Mouse (Mus musculus) neural tube, embryonic 15.5 days (tissue): Measurements from ENCODE around the gene Pycard. TPM values are rescaled to one million over a fixed set of nuclear protein-coding genes. Genes with fewer than 3 reads are reported as not detected.
"Not testable (repeated sequence)": the region's sequence is repeated elsewhere in the genome, so short reads cannot be mapped to it uniquely, and the experiment has no call there.

Experiments
- ATAC-seq: fragments of 200-750 bp; cut with Nextera tagmentation; 2 replicates; pipeline ENCODE4 v1.8.0; 2017; ENCODE audit warnings: mild to moderate bottlenecking, moderate TSS enrichment, moderate library complexity; ENCODE audit not compliant: low FRiP score
- H3K27ac ChIP-seq: fragments of 300-500 bp; sonication (generic); replicated peaks from 2 replicates; pipeline ENCODE4 v1.5.1; 2015; ENCODE audit warnings: mild to moderate bottlenecking, inconsistent platforms
- H3K27me3 ChIP-seq: fragments of 300-500 bp; sonication (generic); replicated peaks from 2 replicates; pipeline ENCODE4 v1.6.1; 2015; ENCODE audit warnings: inconsistent platforms
- H3K36me3 ChIP-seq: fragments of 300-500 bp; sonication (generic); 2 replicates; pipeline ENCODE4 v1.6.1; 2015; ENCODE audit warnings: inconsistent platforms
- H3K4me1 ChIP-seq: fragments of 300-500 bp; sonication (generic); 2 replicates; pipeline ENCODE4 v1.6.1; 2015; ENCODE audit warnings: inconsistent platforms
- H3K4me2 ChIP-seq: fragments of 300-500 bp; sonication (generic); 2 replicates; pipeline ENCODE4 v1.6.1; 2015; ENCODE audit warnings: inconsistent platforms, mild to moderate bottlenecking, moderate library complexity
- H3K4me3 ChIP-seq: fragments of 300-500 bp; sonication (generic); replicated peaks from 2 replicates; pipeline ENCODE4 v1.5.1; 2015; ENCODE audit warnings: mild to moderate bottlenecking, inconsistent platforms
- H3K9ac ChIP-seq: fragments of 300-500 bp; sonication (generic); replicated peaks from 2 replicates; pipeline ENCODE4 v1.6.1; 2015; ENCODE audit warnings: mild to moderate bottlenecking, inconsistent platforms
- H3K9me3 ChIP-seq: fragments of 300-500 bp; sonication (generic); replicated peaks from 2 replicates; pipeline ENCODE4 v1.6.1; 2016; ENCODE audit warnings: inconsistent platforms
- WGBS: fragments of 180-500 bp; shearing (Covaris S2); methylation state at CpG from one replicate; pipeline ENCODE4 v1.1.7; 2015; ENCODE audit warnings: mixed read lengths; 5-methylcytosine and 5-hydroxymethylcytosine counted together
- polyA plus RNA-seq: library from polyadenylated mRNA; unstranded; fragments of >200 nt; fragmentation: Nextera tagmentation; extraction: Ambion mirVana; gene quantifications from 2 replicates; pipeline ENCODE4 v1.2.1, GENCODE M21; 2015

The Pycard gene
- polyA plus RNA-seq, 1 experiment from 2014 or later: 8.0 TPM

DNA sequence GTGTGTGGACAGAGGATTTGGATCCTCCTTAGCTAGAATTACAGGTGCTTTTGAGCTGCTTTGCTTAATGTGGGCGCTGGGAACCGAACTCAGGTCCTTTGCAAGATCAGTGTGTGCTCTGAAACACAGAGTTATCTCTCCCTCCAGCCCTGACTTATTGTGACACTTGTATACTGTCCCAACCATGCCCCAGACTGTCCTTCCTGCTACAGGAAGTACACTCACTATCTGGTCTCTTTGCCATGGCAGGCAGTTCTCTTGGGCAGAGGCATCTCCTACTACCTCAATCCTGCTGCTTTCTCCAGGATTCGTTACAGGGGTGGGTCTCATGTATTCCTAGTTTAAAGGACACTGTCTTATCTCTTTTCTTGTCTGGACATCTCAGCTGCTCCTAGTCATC is 24.6 kb upstream of the Pycard start:
- H3K9ac ChIP-seq: no peak overlapping the region
- no peak for ATAC-seq

GRCm38 (mm10) chr7:128016650-128017049 is 23.0 kb upstream of the Pycard start:
- Histone ChIP-seq H3K4me1 (no peaks in the 10 kb centered on the region), H3K27ac (no peak overlapping the region), H3K4me3 (no peak overlapping the region), H3K9ac (no peak overlapping the region), H3K36me3 (no peaks in the 10 kb centered on the region), H3K4me2 (no peak overlapping the region), H3K27me3 (no peaks in the 10 kb centered on the region), H3K9me3 (no peaks in the 10 kb centered on the region)
- no peak for ATAC-seq
- 90% methylated on average over 6 of the region's 6 CpGs for WGBS

More for the DNA sequence above, 24.6 kb upstream of the Pycard start:
- Histone ChIP-seq H3K4me1 (no peaks in the 10 kb centered on the region), H3K4me2 (no peak overlapping the region), H3K27ac (no peak overlapping the region), H3K9me3 (no peaks in the 10 kb centered on the region), H3K36me3 (no peaks in the 10 kb centered on the region), H3K27me3 (no peaks in the 10 kb centered on the region), H3K4me3 (no peak overlapping the region)
- 97% methylated on average over 3 of the region's 3 CpGs for whole genome bisulfite sequencing

GRCm38 (mm10) chr7:128016134-128016533 is 22.5 kb upstream of the Pycard start:
- H3K9ac ChIP-seq, H3K4me1 ChIP-seq, ATAC-seq, H3K4me3 ChIP-seq, H3K4me2 ChIP-seq, H3K27me3 ChIP-seq, H3K36me3 ChIP-seq, H3K27ac ChIP-seq, H3K9me3 ChIP-seq: not testable (repeated sequence)
- 87% methylated on average over 5 of the region's 5 CpGs for WGBS

- no peaks in the 10 kb centered on the region for H3K9me3 ChIP-seq
- H3K9ac ChIP-seq: no peak overlapping the region
- WGBS: 92% methylated on average over 13 of the region's 13 CpGs
Measured at GRCm38 (mm10) chr7:128013116-128013515, 19.4 kb upstream of the Pycard start.

DNA sequence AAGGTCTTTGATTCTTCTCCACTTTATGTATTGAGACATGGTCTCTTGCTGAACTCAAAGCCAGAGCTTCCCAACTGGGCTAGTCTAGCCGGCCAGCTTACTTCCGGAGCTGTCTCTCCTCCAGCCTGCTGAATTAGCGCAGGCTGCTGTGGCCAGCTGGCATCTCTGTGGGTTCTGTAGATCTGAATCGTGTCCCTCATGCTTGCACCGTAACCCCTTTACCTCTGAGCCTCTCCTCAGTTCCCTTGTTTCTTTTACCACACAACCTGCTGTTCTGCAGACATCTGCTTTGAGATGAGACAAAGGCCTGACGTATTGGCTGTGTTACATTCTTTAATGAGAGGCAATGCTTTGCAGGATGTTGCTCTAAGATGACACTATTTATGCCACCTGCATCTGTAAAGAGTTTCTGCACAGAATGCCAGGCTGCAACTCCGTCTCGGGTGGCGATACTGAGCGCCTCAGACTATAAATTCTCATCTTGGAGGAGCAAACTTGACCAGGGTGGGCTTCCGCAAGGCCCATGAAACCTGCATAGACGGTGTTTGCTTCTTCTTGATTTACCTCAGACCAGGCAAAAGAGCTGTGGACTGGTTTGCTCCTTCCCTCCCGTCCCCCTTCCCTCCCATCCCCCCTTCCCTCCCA is 18.6 kb upstream of the Pycard start:
- no peak for ATAC-seq
- WGBS: 63% methylated on average over 13 of the region's 13 CpGs
- H3K27me3 ChIP-seq: no peaks in the 10 kb centered on the region; the same call in 1 of the 2 replicates
- no peak overlapping the region for H3K4me3 ChIP-seq
- H3K27ac ChIP-seq: no peak overlapping the region
- no peaks in the 10 kb centered on the region for H3K36me3 ChIP-seq
- no peak overlapping the region for H3K4me2 ChIP-seq
- H3K4me1 ChIP-seq: no peaks in the 10 kb centered on the region
- H3K9ac ChIP-seq: no peak overlapping the region
- H3K9me3 ChIP-seq: no peaks in the 10 kb centered on the region

More at GRCm38 (mm10) chr7:128013116-128013515, 19.4 kb upstream of the Pycard start:
- no peaks in the 10 kb centered on the region for H3K36me3 ChIP-seq
- no peak overlapping the region for H3K27ac ChIP-seq
- no peak overlapping the region for H3K4me2 ChIP-seq
- no peaks in the 10 kb centered on the region for H3K4me1 ChIP-seq
- H3K27me3 ChIP-seq: no peaks in the 10 kb centered on the region; the same call in 1 of the 2 replicates
- no peak for ATAC-seq
- H3K4me3 ChIP-seq: no peak overlapping the region

DNA sequence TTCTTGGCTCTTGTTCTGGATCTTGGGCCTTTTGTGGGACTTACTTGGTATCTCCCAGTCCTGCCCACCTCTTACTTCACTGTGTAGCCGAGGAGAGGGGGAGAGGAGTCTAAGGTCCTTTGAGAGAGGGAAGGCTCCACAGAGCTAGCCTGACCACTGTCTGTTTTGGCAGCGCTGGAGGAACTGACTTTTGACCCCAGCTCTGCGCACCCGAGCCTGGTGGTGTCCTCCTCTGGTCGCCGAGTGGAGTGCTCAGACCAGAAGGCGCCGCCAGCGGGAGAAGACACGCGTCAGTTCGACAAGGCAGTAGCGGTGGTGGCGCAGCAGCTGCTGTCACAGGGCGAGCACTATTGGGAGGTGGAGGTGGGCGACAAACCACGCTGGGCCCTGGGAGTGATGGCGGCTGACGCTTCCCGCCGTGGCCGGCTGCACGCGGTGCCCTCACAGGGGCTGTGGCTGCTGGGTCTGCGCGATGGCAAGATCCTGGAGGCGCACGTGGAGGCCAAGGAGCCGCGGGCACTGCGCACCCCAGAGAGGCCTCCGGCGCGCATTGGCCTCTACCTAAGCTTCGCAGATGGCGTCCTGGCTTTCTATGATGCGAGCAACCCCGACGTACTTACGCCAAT is 16.2 kb upstream of the Pycard start:
- no peak overlapping the region for H3K9ac ChIP-seq
- ATAC-seq: no peak
- no peaks in the 10 kb centered on the region for H3K4me1 ChIP-seq

GRCm38 (mm10) chr7:128006193-128006592 is 12.5 kb upstream of the Pycard start:
- Histone ChIP-seq H3K9me3 (no peaks in the 10 kb centered on the region), H3K36me3 (no peaks in the 10 kb centered on the region)
- 83% methylated on average over 7 of the region's 7 CpGs for WGBS

More for the DNA sequence above, 16.2 kb upstream of the Pycard start:
- Histone ChIP-seq H3K27ac (no peak overlapping the region), H3K36me3 (no peaks in the 10 kb centered on the region), H3K4me3 (no peak overlapping the region), H3K27me3 (no peaks in the 10 kb centered on the region; the same call in none of the 2 replicates), H3K9me3 (no peaks in the 10 kb centered on the region), H3K4me2 (peak overlapping the region; percentile 25; the same call in 1 of the 2 replicates)
- WGBS: 59% methylated on average over 40 of the region's 40 CpGs

DNA sequence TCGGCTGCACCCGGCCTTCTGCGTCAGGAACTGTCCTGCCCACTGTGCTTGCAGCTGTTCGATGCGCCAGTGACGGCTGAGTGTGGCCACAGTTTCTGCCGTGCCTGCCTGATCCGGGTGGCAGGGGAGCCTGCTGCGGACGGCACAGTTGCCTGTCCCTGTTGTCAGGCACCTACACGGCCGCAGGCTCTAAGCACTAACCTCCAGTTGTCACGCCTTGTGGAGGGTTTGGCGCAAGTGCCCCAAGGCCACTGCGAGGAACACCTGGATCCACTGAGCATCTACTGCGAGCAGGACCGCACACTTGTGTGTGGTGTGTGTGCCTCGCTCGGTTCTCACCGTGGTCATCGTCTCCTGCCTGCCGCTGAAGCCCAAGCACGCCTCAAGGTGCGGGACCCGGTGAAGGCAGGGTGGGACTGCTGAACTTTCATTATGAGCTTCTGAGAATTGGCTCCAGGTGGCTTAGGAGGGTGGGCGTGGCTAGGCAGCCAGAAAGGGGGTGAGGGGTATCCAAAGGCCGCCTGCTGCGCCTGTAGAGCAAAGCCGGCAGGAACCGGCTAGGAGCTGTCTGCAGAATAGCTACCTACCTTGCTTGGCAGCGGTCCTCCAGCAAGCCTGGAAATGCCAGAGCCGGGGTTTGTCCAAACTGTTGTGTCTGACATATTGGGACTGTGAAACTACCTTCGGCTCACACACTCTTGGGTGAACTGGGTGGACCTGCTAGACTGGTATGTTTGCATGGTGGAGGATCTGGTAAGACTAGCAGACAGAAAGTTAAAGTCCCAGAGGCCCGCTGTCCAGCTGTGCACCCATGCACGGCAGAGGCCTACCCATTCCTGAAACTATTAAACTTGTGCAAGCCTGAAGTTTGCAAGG is 11.1 kb upstream of the Pycard start:
- WGBS: 29% methylated on average over 35 of the region's 35 CpGs

More at GRCm38 (mm10) chr7:128006193-128006592, 12.5 kb upstream of the Pycard start:
- H3K4me1 ChIP-seq: no peaks in the 10 kb centered on the region
- H3K4me3 ChIP-seq: no peak overlapping the region
- H3K27me3 ChIP-seq: no peaks in the 10 kb centered on the region; the same call in none of the 2 replicates
- no peak overlapping the region for H3K9ac ChIP-seq
- no peak overlapping the region for H3K27ac ChIP-seq
- ATAC-seq: no peak
- no peak overlapping the region for H3K4me2 ChIP-seq

GRCm38 (mm10) chr7:128004150-128004486 is 10.5 kb upstream of the Pycard start:
- Histone ChIP-seq H3K4me1 (no peaks in the 10 kb centered on the region), H3K27me3 (no peaks in the 10 kb centered on the region; the same call in 1 of the 2 replicates), H3K4me3 (no peak overlapping the region), H3K9ac (no peak overlapping the region), H3K4me2 (no peak overlapping the region), H3K9me3 (no peaks in the 10 kb centered on the region), H3K36me3 (no peaks in the 10 kb centered on the region), H3K27ac (no peak overlapping the region)
- ATAC-seq: no peak
- WGBS: 81% methylated on average over 5 of the region's 5 CpGs

More for the DNA sequence above, 11.1 kb upstream of the Pycard start:
- Histone ChIP-seq H3K36me3 (no peaks in the 10 kb centered on the region), H3K4me2 (peak overlapping the region; percentile 17), H3K9ac (no peak overlapping the region), H3K4me1 (no peaks in the 10 kb centered on the region), H3K9me3 (no peaks in the 10 kb centered on the region), H3K27ac (no peak overlapping the region), H3K4me3 (no peak overlapping the region), H3K27me3 (no peaks in the 10 kb centered on the region; the same call in 1 of the 2 replicates)
- ATAC-seq: no peak

GRCm38 (mm10) chr7:128003688-128004087 is 10.0 kb upstream of the Pycard start, which contains the start of gene Trim72:
Gene Trim72 (plus strand): TSS chr7:128003949.
- no peak within 1 kb of the TSS for H3K4me3 ChIP-seq
- H3K4me1 ChIP-seq: no peaks in the 10 kb centered on the region
- H3K4me2 ChIP-seq: peak within 1 kb of the TSS; percentile 17
- no peak for ATAC-seq
- H3K27ac ChIP-seq: no peak within 1 kb of the TSS
- H3K9me3 ChIP-seq: no peaks in the 10 kb centered on the region
- H3K27me3 ChIP-seq: no peaks in the 10 kb centered on the region; the same call in 1 of the 2 replicates
- H3K36me3 ChIP-seq: no peaks in the 10 kb centered on the region
- WGBS: 89% methylated on average over 2 of the region's 2 CpGs
- no peak within 1 kb of the TSS for H3K9ac ChIP-seq

GRCm38 (mm10) chr7:128003098-128003497 is 9.4 kb upstream of the Pycard start:
- Histone ChIP-seq H3K4me3 (no peak overlapping the region), H3K27me3 (no peaks in the 10 kb centered on the region; the same call in 1 of the 2 replicates), H3K27ac (no peak overlapping the region), H3K9me3 (no peaks in the 10 kb centered on the region), H3K9ac (no peak overlapping the region), H3K4me2 (no peak overlapping the region), H3K4me1 (no peaks in the 10 kb centered on the region), H3K36me3 (no peaks in the 10 kb centered on the region)
- ATAC-seq: no peak
- WGBS: 84% methylated on average over 6 of the region's 6 CpGs
